Mouse (Mus musculus) spleen, postnatal 14 days (tissue): ENCODE results near the gene Mtx3.

Experiments
- DNase-seq, 2 experiments: peaks; one replicate each; pipeline ENCODE4 v3.0.0; 2021 to 2022; ENCODE audit warnings: low spot score in 2 of 2

Gene Mtx3

GRCm38 (mm10) chr13:92882986-92883720 is 38.6 kb downstream of the Mtx3 start:
- no peak for DNase-seq

DNA sequence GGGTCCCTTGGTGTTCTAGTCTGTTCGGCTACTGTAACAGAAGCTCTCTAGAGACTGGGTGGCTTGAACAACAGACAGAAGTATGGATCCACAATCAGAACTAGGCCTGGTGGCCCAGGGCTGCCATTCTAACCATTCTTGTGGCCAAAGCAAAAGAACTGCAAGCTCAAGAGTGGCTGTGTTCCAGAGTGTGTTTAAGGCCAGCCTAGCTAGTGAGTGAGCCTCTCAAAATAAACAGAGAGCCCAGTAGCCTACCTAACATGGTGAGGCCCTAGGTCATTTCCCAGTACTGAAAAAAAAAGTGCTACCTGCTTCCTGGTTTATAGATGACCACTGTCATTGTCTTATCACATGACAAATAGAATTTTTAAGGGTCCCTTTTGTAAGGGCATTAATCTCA is 39.6 kb downstream of the Mtx3 start:
- DNase-seq = no peak

DNA sequence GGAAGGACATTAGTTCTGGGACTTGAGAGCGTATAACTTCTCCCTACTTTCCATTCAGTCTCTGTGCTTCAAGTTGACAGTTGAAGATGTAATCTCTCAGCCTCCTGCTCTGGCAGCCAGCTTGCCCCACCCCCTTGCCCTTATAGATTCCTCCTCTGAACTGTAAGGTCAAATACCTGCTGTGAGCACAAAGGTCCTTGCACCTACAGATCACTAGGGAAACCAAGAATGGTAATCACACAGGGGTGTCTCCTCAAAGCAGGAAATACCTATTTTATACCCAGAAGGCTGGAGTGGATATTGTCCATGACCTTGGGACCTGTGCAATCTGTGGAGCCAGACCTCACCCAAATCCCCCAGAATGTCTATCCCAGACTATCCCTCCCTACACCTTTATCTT is 40.4 kb downstream of the Mtx3 start:
- no peak for DNase-seq

GRCm38 (mm10) chr13:92899087-92899486 is 54.5 kb downstream of the Mtx3 start:
- no peak for DNase-seq

- DNase-seq = no peak
Measured at GRCm38 (mm10) chr13:92903291-92903690, 58.7 kb downstream of the Mtx3 start.

DNA sequence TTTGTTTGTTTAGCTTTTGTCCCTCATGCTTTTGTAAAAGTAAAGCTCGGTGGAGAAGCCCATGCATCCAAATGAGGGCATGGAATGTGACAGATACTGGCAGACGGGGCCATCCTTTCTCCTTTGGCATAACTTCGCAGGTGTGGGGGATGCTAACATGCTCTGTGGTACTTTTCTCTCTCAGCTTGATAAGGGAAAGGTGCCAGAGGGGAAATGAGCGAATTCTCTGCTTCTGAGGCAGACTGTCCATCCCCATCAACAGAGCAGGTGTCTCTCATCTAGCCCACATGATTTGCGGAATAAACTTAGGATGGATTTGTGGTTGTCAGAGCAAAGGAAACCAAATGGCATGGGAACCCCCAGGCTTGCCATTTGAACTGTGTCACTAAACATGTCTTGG is 61.4 kb downstream of the Mtx3 start:
- no peak for DNase-seq

DNA sequence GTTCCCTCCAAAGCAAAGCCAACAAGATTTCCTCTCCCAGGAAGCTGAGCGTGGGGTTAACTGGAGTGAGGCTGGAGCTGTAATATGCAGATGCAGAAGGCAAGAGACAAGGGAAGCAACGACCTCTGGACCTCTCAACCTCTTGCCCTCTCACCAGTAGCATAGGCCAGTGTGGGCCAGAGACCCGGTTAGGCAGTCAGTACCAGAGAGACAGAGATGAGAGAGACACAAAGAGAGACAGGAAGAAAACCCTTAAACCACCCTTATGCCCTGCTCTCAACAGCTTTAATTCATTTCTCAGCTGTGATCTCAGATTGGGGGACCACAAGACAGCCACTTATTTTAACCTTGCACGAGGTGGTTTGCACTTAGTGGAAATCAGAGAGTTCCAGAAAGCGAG is 62.8 kb downstream of the Mtx3 start:
- no peak for DNase-seq
